Mouse (Mus musculus): ENCODE data around the gene Pgpep1.

Pgpep1 gene

GRCm38 (mm10) chr8:70691230-70691629 lies 31.0 kb upstream of the Pgpep1 start:
- DNase-seq (ENCODE audit: low read depth in 2 of 2, low spot score in 2 of 2): no peak

GRCm38 (mm10) chr8:70689892-70690390 lies 29.8 kb upstream of the Pgpep1 start:
- no peak for DNase-seq (ENCODE audit: low read depth in 2 of 2, low spot score in 2 of 2)

- DNase-seq (ENCODE audit: low read depth in 2 of 2, low spot score in 2 of 2): no peak
Measured at GRCm38 (mm10) chr8:70688136-70688535, 27.9 kb upstream of the Pgpep1 start.

- no peak for DNase-seq (ENCODE audit: low read depth in 2 of 2, low spot score in 2 of 2)
Measured at GRCm38 (mm10) chr8:70687576-70687975, 27.4 kb upstream of the Pgpep1 start.

GRCm38 (mm10) chr8:70684291-70684690 lies 24.1 kb upstream of the Pgpep1 start:
- no peak for DNase-seq (ENCODE audit: low read depth in 2 of 2, low spot score in 2 of 2)

GRCm38 (mm10) chr8:70682692-70683091 lies 22.5 kb upstream of the Pgpep1 start:
- DNase-seq (ENCODE audit: low read depth in 2 of 2, low spot score in 2 of 2): no peak

- no peak for DNase-seq (ENCODE audit: low read depth in 2 of 2, low spot score in 2 of 2)
Measured at GRCm38 (mm10) chr8:70682193-70682592, 22.0 kb upstream of the Pgpep1 start.

GRCm38 (mm10) chr8:70681410-70681809 lies 21.2 kb upstream of the Pgpep1 start:
- no peak for DNase-seq (ENCODE audit: low read depth in 2 of 2, low spot score in 2 of 2)

GRCm38 (mm10) chr8:70680039-70680438 lies 19.9 kb upstream of the Pgpep1 start:
- DNase-seq (ENCODE audit: low read depth in 2 of 2, low spot score in 2 of 2): no peak

- no peak for DNase-seq (ENCODE audit: low read depth in 2 of 2, low spot score in 2 of 2)
Measured at GRCm38 (mm10) chr8:70679404-70679803, 19.2 kb upstream of the Pgpep1 start.

- DNase-seq (ENCODE audit: low read depth in 2 of 2, low spot score in 2 of 2): no peak
Measured at GRCm38 (mm10) chr8:70678679-70679078, 18.5 kb upstream of the Pgpep1 start.

- DNase-seq (ENCODE audit: low read depth in 2 of 2, low spot score in 2 of 2): no peak
Measured at GRCm38 (mm10) chr8:70677451-70678080, 17.4 kb upstream of the Pgpep1 start.

GRCm38 (mm10) chr8:70675336-70675735 lies 15.1 kb upstream of the Pgpep1 start:
- DNase-seq (ENCODE audit: low read depth in 2 of 2, low spot score in 2 of 2): peak in 1 of 2 experiments; percentile 37

GRCm38 (mm10) chr8:70674716-70675115 lies 14.5 kb upstream of the Pgpep1 start:
- no peak for DNase-seq (ENCODE audit: low read depth in 2 of 2, low spot score in 2 of 2)

GRCm38 (mm10) chr8:70674109-70674508 lies 13.9 kb upstream of the Pgpep1 start:
- DNase-seq (ENCODE audit: low read depth in 2 of 2, low spot score in 2 of 2): no peak

GRCm38 (mm10) chr8:70673079-70673856 lies 13.1 kb upstream of the Pgpep1 start, which contains the start of gene Lsm4:
Gene Lsm4, plus strand, starts transcription at chr8:70673248.
- DNase-seq (ENCODE audit: low read depth in 2 of 2, low spot score in 2 of 2): peak; percentile 95 to 97

GRCm38 (mm10) chr8:70672325-70673078 lies 12.3 kb upstream of the Pgpep1 start:
- DNase-seq (ENCODE audit: low read depth in 2 of 2, low spot score in 2 of 2): no peak

GRCm38 (mm10) chr8:70671615-70672324 lies 11.6 kb upstream of the Pgpep1 start:
- DNase-seq (ENCODE audit: low read depth in 2 of 2, low spot score in 2 of 2): no peak

- no peak for DNase-seq (ENCODE audit: low read depth in 2 of 2, low spot score in 2 of 2)
Measured at GRCm38 (mm10) chr8:70667071-70667470, 6.9 kb upstream of the Pgpep1 start.

GRCm38 (mm10) chr8:70665599-70665998 lies 5.4 kb upstream of the Pgpep1 start:
- no peak for DNase-seq (ENCODE audit: low read depth in 2 of 2, low spot score in 2 of 2)

- no peak for DNase-seq (ENCODE audit: low read depth in 2 of 2, low spot score in 2 of 2)
Measured at GRCm38 (mm10) chr8:70664631-70665030, 4.4 kb upstream of the Pgpep1 start.

Measured in CD8-positive naive resting alpha-beta T cell, adult 2 months (primary cell).